Mouse (Mus musculus): ENCODE results near the gene Tfr2.

- TF ChIP-seq POLR2A (IDR thresholded peaks at IDR 0.05; ENCODE audit: low read depth, low read length), result no peak
- TF ChIP-seq CTCF (IDR thresholded peaks at IDR 0.05; ENCODE audit: borderline replicate concordance, insufficient read depth, low read length), result no peak
These were observed 41.2 kb upstream of the Tfr2 start for GRCm38 (mm10) chr5:137528247-137528968.

Measured in embryonic fibroblast, embryonic 13.5 days (primary cell).